Mouse (Mus musculus) heart, embryonic 11.5 days (tissue): ENCODE measurements around the gene Trmt11. TPM values are rescaled to one million over a fixed set of nuclear protein-coding genes. Genes with fewer than 3 reads are reported as not detected.
"Not testable (repeated sequence)": the region's sequence is repeated elsewhere in the genome, so short reads cannot be mapped to it uniquely, and the experiment has no call there.

ENCODE experiments used
- ATAC-seq: fragments of 200-750 bp; cut with Nextera tagmentation; replicated peaks from 2 replicates; pipeline ENCODE4 v1.8.0; 2017; ENCODE audit warnings: moderate library complexity; ENCODE audit not compliant: insufficient number of reproducible peaks, low FRiP score, low TSS enrichment
- H3K27ac ChIP-seq: fragments of 300-500 bp; sonication (generic); 2 replicates; pipeline ENCODE4 v1.5.1; 2014; ENCODE audit warnings: mild to moderate bottlenecking, low read depth, low read length
- H3K27me3 ChIP-seq: fragments of 300-500 bp; sonication (generic); 2 replicates; pipeline ENCODE4 v1.6.1; 2014; ENCODE audit warnings: mild to moderate bottlenecking, low read length, mixed read lengths; ENCODE audit not compliant: control insufficient read depth, insufficient read depth
- H3K36me3 ChIP-seq: fragments of 300-500 bp; sonication (generic); 2 replicates; pipeline ENCODE4 v1.6.1; 2014; ENCODE audit warnings: mild to moderate bottlenecking, low read length, moderate library complexity, mixed read lengths; ENCODE audit not compliant: control insufficient read depth, insufficient read depth
- H3K4me1 ChIP-seq: fragments of 300-500 bp; sonication (generic); 2 replicates; pipeline ENCODE4 v1.6.1; 2014; ENCODE audit warnings: low read length; ENCODE audit not compliant: control insufficient read depth, insufficient read depth
- H3K4me2 ChIP-seq: fragments of 300-500 bp; sonication (generic); 2 replicates; pipeline ENCODE4 v1.6.1; 2014; ENCODE audit warnings: mild to moderate bottlenecking, moderate library complexity
- H3K4me3 ChIP-seq: fragments of 300-500 bp; sonication (generic); 2 replicates; pipeline ENCODE4 v1.5.1; 2014; ENCODE audit warnings: low read depth, low read length
- H3K9ac ChIP-seq: fragments of 300-500 bp; sonication (generic); 2 replicates; pipeline ENCODE4 v1.6.1; 2014; ENCODE audit warnings: mild to moderate bottlenecking, low read depth, low read length, moderate library complexity
- H3K9me3 ChIP-seq: fragments of 300-500 bp; sonication (generic); replicated peaks from 2 replicates; pipeline ENCODE4 v1.6.1; 2016; ENCODE audit warnings: low read length; ENCODE audit not compliant: control insufficient read depth
- WGBS: fragments of 180-500 bp; shearing (Covaris S2); extraction: QIAGEN DNeasy Blood & Tissue Kit; methylation state at CpG from one replicate; pipeline ENCODE4 v1.1.7; 2014; ENCODE audit not compliant: insufficient replicate concordance; 5-methylcytosine and 5-hydroxymethylcytosine counted together
- polyA plus RNA-seq: library from polyadenylated mRNA; unstranded; fragments of >200 nt; fragmentation: Nextera tagmentation; extraction: Ambion mirVana; gene quantifications from 2 replicates; pipeline ENCODE4 v1.2.1, GENCODE M21; 2014

Trmt11 gene
- polyA plus RNA-seq, 1 experiment from 2014 or later: 21.8 TPM

DNA sequence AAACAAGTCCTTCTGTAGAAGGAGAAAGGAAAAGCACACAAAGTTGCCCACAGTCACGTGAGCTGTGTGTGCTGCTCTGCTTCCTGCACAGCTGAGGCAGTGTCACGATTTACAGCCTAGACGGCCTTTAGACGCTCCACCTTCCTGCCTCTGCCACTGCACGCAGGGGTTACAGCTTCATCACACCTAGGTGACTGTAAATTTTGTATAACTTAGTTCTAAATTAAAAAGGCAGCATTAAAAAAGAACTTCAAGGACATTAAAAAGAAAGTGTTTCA is 62.1 kb downstream of the Trmt11 start:
- no peak overlapping the region for H3K4me2 ChIP-seq
- H3K36me3 ChIP-seq: no peaks in the 10 kb centered on the region
- no peaks in the 10 kb centered on the region for H3K4me1 ChIP-seq
- ATAC-seq: no peak
- H3K27me3 ChIP-seq: no peaks in the 10 kb centered on the region
- H3K9me3 ChIP-seq: no peaks in the 10 kb centered on the region
- no peak overlapping the region for H3K9ac ChIP-seq
- H3K27ac ChIP-seq: no peak overlapping the region
- 77% methylated on average over 5 of the region's 5 CpGs for WGBS
- H3K4me3 ChIP-seq: no peak overlapping the region

DNA sequence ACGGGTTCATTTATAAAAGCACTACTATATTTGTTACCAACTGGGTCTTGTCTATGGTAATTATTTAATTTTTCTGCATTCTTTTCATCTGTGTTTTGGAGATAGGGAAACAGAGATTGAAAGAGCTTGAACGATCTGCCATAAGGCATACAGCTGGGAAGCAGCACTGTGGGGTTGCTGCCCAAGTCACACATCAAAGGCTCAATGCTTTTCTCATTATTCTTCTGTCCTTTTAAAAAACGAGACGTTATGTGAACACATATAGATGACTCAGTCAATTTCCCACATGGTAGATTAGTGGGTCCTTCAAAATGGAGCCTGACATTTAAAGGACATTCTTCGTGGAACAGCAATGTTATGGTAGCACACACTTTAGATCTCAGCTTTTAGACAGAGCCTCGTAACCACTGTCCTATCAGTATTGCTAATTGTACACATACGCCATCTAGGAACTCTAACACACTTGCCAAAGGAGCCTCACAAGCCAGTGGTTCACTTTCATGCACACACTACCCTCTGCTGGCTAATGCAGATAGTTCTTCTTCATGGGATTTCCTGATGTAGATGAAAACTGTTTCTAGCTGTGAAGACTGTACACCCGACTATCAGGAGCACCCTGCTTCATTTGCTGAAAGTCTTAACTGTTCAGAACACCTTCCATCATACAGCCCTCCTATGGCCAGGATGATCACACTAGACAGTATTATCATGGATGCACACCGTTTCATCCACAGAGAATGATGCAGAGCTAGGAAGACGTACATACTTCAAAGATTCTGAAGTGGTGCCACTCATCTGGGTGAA is 62.6 kb downstream of the Trmt11 start:
- WGBS: 72% methylated on average over 10 of the region's 10 CpGs
- Histone ChIP-seq H3K4me3 (no peak overlapping the region), H3K4me2 (no peak overlapping the region), H3K9ac (no peak overlapping the region), H3K27me3 (no peaks in the 10 kb centered on the region), H3K27ac (no peak overlapping the region), H3K36me3 (peaks cover 4% of the 10 kb centered on the region; the same call in 1 of the 2 replicates), H3K9me3 (no peaks in the 10 kb centered on the region), H3K4me1 (no peaks in the 10 kb centered on the region)
- no peak for ATAC-seq

DNA sequence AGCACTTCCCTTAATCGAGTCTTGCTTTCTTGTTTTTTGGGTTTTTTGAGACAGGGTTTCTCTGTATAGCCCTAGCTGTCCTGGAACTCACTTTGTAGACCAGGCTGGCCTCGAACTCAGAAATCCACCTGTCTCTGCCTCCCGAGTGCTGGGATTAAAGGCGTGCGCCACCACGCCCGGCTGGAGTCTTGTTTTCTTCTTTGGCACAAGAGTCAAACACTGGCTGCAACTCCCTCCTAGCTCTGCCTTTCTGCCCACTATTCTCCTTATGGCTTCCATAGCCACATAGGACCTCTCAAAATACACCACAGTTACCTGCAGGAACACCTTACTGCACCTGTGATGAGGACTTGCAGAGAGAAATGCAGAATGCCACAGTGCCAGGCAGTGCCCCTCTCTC is 64.6 kb downstream of the Trmt11 start:
- H3K27me3 ChIP-seq, H3K27ac ChIP-seq, H3K9me3 ChIP-seq, H3K4me3 ChIP-seq, H3K36me3 ChIP-seq, ATAC-seq, H3K4me2 ChIP-seq, H3K9ac ChIP-seq, H3K4me1 ChIP-seq: not testable (repeated sequence)
- WGBS: 91% methylated on average over 7 of the region's 7 CpGs

DNA sequence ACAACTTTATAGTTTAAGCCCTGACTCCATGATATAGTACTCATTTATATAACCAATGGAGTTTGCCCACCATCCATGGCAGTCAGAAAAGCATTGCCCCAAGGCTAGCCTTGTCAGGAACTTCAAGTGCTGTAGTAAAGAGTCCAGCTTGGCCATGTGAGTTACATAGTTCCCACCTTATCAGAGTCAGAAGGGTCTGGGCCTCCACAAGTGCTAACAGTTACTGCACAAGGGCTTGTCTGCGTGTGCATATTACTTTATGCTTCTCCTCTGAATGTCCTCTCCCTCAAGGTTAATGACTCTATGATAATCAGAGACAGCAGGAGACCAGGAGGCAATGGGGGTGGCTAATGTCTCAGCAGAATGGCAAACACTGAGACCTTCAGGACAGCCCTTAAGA is 73.4 kb downstream of the Trmt11 start:
- no peaks in the 10 kb centered on the region for H3K36me3 ChIP-seq
- H3K9ac ChIP-seq: no peak overlapping the region
- no peak overlapping the region for H3K4me3 ChIP-seq
- H3K4me1 ChIP-seq: no peaks in the 10 kb centered on the region
- no peak overlapping the region for H3K27ac ChIP-seq
- WGBS: 61% methylated on average over 1 of the region's 1 CpGs
- peak; percentile 63; the same call in 1 of the 2 replicates for ATAC-seq
- H3K9me3 ChIP-seq: no peaks in the 10 kb centered on the region
- H3K27me3 ChIP-seq: no peaks in the 10 kb centered on the region
- H3K4me2 ChIP-seq: no peak overlapping the region

DNA sequence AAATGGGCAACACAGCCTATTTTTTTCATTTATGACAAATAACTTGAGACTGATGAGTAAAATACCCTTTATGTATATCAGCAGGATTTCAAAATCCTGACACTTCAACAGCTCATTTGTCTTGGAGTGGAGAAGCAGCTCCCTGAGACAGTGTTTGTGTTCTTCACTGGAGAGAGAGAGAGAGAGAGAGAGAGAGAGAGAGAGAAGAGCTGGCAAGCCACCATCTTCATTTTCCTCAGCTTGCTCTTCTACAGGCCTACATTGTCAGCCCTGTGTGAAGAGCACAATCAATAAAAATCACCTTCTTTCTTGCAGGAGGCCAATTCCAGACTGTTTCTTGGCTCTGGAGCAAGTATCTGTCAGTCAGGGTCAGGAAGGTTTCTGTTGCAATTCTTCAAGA is 78.8 kb downstream of the Trmt11 start:
- Histone ChIP-seq H3K4me2 (no peak overlapping the region), H3K4me3 (no peak overlapping the region), H3K9ac (no peak overlapping the region), H3K4me1 (peaks cover 7% of the 10 kb centered on the region), H3K9me3 (no peaks in the 10 kb centered on the region), H3K27ac (no peak overlapping the region), H3K36me3 (no peaks in the 10 kb centered on the region), H3K27me3 (no peaks in the 10 kb centered on the region)
- no peak for ATAC-seq

DNA sequence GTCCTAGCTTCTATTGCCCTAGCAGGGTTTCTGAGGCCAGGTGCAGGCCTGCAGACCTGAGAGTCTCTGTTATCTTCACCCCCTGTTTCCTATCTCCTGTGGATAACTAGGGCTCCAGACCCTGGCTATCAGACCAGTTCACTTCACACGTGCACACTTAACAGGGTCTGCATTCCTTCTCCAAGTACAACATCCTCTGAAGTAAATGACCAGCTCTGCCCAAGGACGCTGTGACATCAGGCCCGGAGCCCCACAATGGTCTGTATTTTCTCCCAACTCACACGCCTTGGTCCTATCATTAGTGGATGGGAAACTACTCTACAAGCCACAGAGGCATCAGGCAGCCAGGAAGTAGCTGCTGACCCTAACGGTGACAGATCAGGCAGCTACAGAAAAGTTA is 81.4 kb downstream of the Trmt11 start:
- Histone ChIP-seq H3K4me3 (no peak overlapping the region), H3K27ac (peak overlapping the region; percentile 6; the same call in 1 of the 2 replicates), H3K9me3 (no peaks in the 10 kb centered on the region), H3K27me3 (no peaks in the 10 kb centered on the region), H3K4me1 (peaks cover 9% of the 10 kb centered on the region), H3K4me2 (no peak overlapping the region), H3K36me3 (no peaks in the 10 kb centered on the region), H3K9ac (no peak overlapping the region)
- ATAC-seq: peak; percentile 42; the same call in 1 of the 2 replicates
- WGBS: 20% methylated on average over 5 of the region's 5 CpGs

DNA sequence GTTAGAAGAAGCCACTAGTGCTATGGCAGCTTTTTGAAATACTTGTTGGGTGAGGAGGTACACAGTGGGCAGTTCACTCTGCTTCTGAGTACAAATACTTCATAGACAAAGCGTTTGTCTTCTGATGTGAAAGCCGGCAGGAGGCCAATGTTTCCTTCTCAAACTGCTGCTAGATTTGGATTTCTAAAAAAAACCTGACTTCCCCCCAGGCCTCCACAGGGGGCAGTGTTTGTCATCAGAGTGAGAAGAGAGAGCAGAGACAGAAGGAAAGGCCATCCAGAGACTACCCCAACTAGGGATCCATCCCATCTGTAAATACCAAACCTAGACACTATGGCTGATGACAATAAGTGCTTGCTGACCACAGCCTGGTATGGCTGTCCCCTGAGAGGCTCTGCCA is 83.3 kb downstream of the Trmt11 start:
- Histone ChIP-seq H3K27ac (no peak overlapping the region), H3K36me3 (no peaks in the 10 kb centered on the region), H3K4me3 (no peak overlapping the region), H3K27me3 (0 out of 2 replicates have a peak, but pooled peaks cover 2% of the 10 kb centered on the region), H3K4me1 (peaks cover 9% of the 10 kb centered on the region), H3K9me3 (no peaks in the 10 kb centered on the region), H3K9ac (no peak overlapping the region), H3K4me2 (no peak overlapping the region)
- ATAC-seq: no peak
- WGBS: 64% methylated on average over 2 of the region's 2 CpGs

DNA sequence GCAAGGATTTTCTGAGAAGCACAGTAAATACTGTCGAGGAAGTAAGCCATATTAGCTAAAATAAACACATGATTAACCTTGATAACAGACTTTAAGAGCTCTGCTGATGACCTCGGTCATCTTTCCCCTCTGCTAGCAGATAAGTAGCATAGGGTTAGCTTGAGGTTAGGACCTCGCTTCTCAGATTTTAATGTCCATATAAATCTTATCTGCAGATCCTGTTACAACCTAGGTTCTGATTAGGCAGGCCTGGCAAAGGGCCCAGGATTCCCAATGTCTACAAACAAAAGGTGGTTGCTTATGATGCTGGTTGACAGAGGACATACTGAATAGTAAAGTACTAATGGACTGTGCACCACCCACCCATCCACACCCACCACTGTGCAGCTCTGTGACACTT is 83.8 kb downstream of the Trmt11 start:
- H3K9ac ChIP-seq: no peak overlapping the region
- H3K9me3 ChIP-seq: no peaks in the 10 kb centered on the region
- peaks cover 9% of the 10 kb centered on the region for H3K4me1 ChIP-seq
- ATAC-seq: no peak
- H3K27ac ChIP-seq: no peak overlapping the region
- no peak overlapping the region for H3K4me3 ChIP-seq
- WGBS: 35% methylated on average over 3 of the region's 3 CpGs
- 0 out of 2 replicates have a peak, but pooled peaks cover 2% of the 10 kb centered on the region for H3K27me3 ChIP-seq
- no peaks in the 10 kb centered on the region for H3K36me3 ChIP-seq
- no peak overlapping the region for H3K4me2 ChIP-seq

DNA sequence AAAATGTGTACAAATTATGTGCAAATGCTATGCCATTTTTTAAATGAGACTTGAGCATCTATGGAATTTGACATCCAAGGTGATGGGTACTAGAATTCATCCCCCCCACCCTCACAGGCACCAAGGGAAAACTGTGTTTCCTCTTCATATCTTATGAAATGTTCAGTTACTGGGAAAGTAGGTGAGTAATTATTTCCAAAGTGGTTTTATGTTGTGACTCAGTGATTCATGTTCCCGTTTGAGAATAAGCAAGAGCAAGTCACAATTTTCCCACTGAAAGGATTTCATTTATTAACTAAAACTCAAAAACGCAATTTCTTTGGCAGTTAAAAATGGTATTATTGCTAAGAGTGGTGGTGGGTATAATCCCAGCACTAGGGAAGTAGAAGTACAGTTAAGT is 95.8 kb downstream of the Trmt11 start:
- no peak overlapping the region for H3K4me2 ChIP-seq
- no peaks in the 10 kb centered on the region for H3K4me1 ChIP-seq
- H3K9ac ChIP-seq: no peak overlapping the region
- H3K27ac ChIP-seq: no peak overlapping the region
- 83% methylated on average over 2 of the region's 2 CpGs for WGBS
- no peaks in the 10 kb centered on the region for H3K36me3 ChIP-seq
- no peak for ATAC-seq
- H3K27me3 ChIP-seq: no peaks in the 10 kb centered on the region
- H3K4me3 ChIP-seq: no peak overlapping the region
- no peaks in the 10 kb centered on the region for H3K9me3 ChIP-seq
